In the genomic region with DNA sequence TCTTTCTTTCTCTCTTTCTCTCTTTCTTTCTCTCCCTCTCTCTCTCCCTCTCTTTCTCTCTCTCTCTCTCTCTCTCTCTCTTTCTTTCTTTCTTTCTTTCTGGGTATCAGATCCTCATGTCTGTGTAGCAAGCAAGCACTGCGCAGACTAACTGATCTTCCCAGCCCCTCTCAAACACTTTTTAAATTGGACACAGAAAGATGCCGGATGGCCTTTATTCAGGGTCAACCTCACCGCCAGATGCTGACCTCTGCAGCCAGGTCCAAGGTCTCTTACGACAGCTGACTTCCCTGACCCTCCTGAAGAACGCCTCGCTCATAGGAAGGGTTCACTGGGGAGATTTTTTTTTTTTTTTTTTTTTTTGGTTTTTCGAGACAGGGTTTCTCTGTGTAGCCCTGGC, we compare ENCODE assay signal across 27 mouse cellular contexts. TPM values are rescaled to one million over a fixed set of nuclear protein-coding genes. Genes with fewer than 3 reads are reported as not detected.
"Had no signal": no experiment of that assay in that cellular context is flagged by ENCODE, and none has a peak within 500 bp of the region (broad histone marks: within the 10 kb centered on the region; RNA-seq: fewer than 3 reads in every experiment).

No protein-coding gene starts in this region.

- H3K27me3 ChIP-seq: limb, embryonic 12.5 days; limb, embryonic 13.5 days; limb, embryonic 15.5 days; liver, embryonic 12.5 days; liver, embryonic 13.5 days; liver, embryonic 15.5 days; lung, embryonic 15.5 days; midbrain, embryonic 12.5 days; midbrain, embryonic 13.5 days; neural tube, embryonic 12.5 days had no signal

- H3K9me3 ChIP-seq: limb, embryonic 10.5 days; limb, embryonic 12.5 days; limb, embryonic 13.5 days; limb, embryonic 15.5 days; liver, embryonic 12.5 days; liver, embryonic 13.5 days; liver, embryonic 15.5 days; lung, embryonic 15.5 days; megakaryocyte, embryonic 14.5 days; midbrain, embryonic 10.5 days; midbrain, embryonic 12.5 days; midbrain, embryonic 13.5 days; neural tube, embryonic 12.5 days had no signal

- H3K4me1 ChIP-seq: limb, embryonic 13.5 days; limb, embryonic 15.5 days; liver, embryonic 12.5 days; liver, embryonic 13.5 days; liver, embryonic 15.5 days; lung, embryonic 15.5 days; megakaryocyte, embryonic 14.5 days; midbrain, embryonic 10.5 days; midbrain, embryonic 12.5 days; midbrain, embryonic 13.5 days; neural tube, embryonic 12.5 days had no signal

- H3K27ac ChIP-seq: left cerebral cortex, adult 2 months; limb, embryonic 10.5 days; limb, embryonic 12.5 days; limb, embryonic 13.5 days; limb, embryonic 15.5 days; liver, embryonic 12.5 days; liver, embryonic 13.5 days; liver, embryonic 14.5 days; liver, embryonic 15.5 days; lung, embryonic 15.5 days; macrophage; midbrain, embryonic 10.5 days; midbrain, embryonic 12.5 days; midbrain, embryonic 13.5 days; neural tube, embryonic 12.5 days had no signal

- DNase-seq: left cerebral cortex, postnatal 4 days; liver; liver, embryonic 13.5 days; liver, postnatal 0 days; lung, adult 18-20 months; lung, adult 2 months; lung, postnatal 4 days had no signal

- ATAC-seq: liver, embryonic 12.5 days; liver, postnatal 0 days; lung, postnatal 0 days; midbrain, embryonic 13.5 days; midbrain, embryonic 16.5 days had no signal

- H3K4me3 ChIP-seq: left cerebral cortex, adult 2 months; limb, embryonic 10.5 days; limb, embryonic 12.5 days; limb, embryonic 13.5 days; limb, embryonic 15.5 days; liver, embryonic 12.5 days; liver, embryonic 13.5 days; liver, embryonic 15.5 days; lung, embryonic 15.5 days; megakaryocyte, embryonic 14.5 days; midbrain, embryonic 10.5 days; midbrain, embryonic 12.5 days; midbrain, embryonic 13.5 days; myocyte; neural tube, embryonic 12.5 days had no signal

- H3K4me2 ChIP-seq: limb, embryonic 12.5 days; limb, embryonic 13.5 days; limb, embryonic 15.5 days; liver, embryonic 11.5 days; liver, embryonic 12.5 days; liver, embryonic 13.5 days; liver, embryonic 15.5 days; lung, embryonic 14.5 days; lung, embryonic 15.5 days; midbrain, embryonic 12.5 days; midbrain, embryonic 13.5 days; neural tube, embryonic 12.5 days had no signal

- H3K36me3 ChIP-seq: limb, embryonic 10.5 days; limb, embryonic 12.5 days; limb, embryonic 13.5 days; limb, embryonic 15.5 days; liver, embryonic 12.5 days; liver, embryonic 13.5 days; liver, embryonic 15.5 days; lung, embryonic 15.5 days; midbrain, embryonic 10.5 days; midbrain, embryonic 12.5 days; midbrain, embryonic 13.5 days; neural tube, embryonic 12.5 days had no signal

- H3K9ac ChIP-seq: limb, embryonic 12.5 days; limb, embryonic 13.5 days; limb, embryonic 15.5 days; liver, embryonic 12.5 days; liver, embryonic 13.5 days; liver, embryonic 14.5 days; liver, embryonic 15.5 days; liver, postnatal 0 days; lung, embryonic 14.5 days; lung, embryonic 15.5 days; midbrain, embryonic 12.5 days; midbrain, embryonic 13.5 days; neural tube, embryonic 12.5 days had no signal

RNA-seq across cellular contexts. Expression of a gene that starts 56.3 kb away (rescaled TPM):
- polyA plus RNA-seq: macrophage had no signal
